Mouse (Mus musculus) kidney, postnatal 4 days (tissue): ENCODE results near the gene Smndc1.
"Not testable (repeated sequence)": the region's sequence is repeated elsewhere in the genome, so short reads cannot be mapped to it uniquely, and the experiment has no call there.

Experiments used
- DNase-seq, 2 experiments: peaks; one replicate each; pipeline ENCODE4 v3.0.0; 2021; ENCODE audit warnings: mixed read lengths in 2 of 2

Smndc1 gene

GRCm38 (mm10) chr19:53412149-53412848 is 21.9 kb upstream of the Smndc1 start:
- peak in 1 of 2 experiments; percentile 42 for DNase-seq

- peak in 1 of 2 experiments; percentile 51 for DNase-seq
These were observed 19.4 kb upstream of the Smndc1 start for GRCm38 (mm10) chr19:53409663-53410307.

- no peak for DNase-seq
These were observed 18.0 kb upstream of the Smndc1 start for GRCm38 (mm10) chr19:53408398-53408797.

GRCm38 (mm10) chr19:53407350-53407749 is 17.0 kb upstream of the Smndc1 start:
- DNase-seq = no peak

- DNase-seq = no peak
These were observed 15.4 kb upstream of the Smndc1 start for GRCm38 (mm10) chr19:53405810-53406209.

- no peak for DNase-seq
These were observed 14.5 kb upstream of the Smndc1 start for GRCm38 (mm10) chr19:53404837-53405356.

- no peak for DNase-seq
These were observed 13.9 kb upstream of the Smndc1 start for GRCm38 (mm10) chr19:53404219-53404836.

DNA sequence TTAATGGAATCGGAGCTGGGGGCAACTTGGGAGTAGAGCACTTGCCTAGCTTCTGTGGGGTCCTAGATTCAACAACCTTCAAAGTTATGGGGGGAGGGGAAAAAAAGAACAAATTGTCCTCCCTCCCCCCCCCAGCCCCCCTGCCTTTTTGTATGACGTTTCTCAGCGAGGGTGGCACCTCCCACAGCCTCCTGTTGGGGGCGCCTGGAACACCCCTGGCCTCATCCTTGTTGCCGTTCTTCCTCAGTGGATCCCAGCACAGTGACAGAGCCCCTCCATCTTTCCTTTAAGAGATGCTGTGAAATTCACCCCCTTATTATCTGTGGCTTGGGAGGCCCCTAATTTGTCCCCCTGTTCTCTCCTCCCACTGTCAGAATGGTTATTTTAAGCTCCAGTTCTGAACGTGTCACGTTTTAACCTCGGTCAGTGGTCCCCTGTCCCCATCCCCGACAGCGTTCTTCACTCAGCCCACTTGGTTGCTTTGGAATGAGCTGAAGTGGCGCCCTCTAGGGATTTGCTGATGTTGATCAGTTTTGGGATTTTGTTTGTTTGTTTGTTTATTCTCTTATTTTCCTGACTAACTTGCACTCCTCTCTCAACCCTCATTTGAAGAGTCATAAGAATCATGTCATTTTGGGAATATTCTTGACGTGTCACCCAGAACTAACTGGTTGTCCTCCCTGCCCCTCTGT is 12.5 kb upstream of the Smndc1 start:
- no peak for DNase-seq

DNA sequence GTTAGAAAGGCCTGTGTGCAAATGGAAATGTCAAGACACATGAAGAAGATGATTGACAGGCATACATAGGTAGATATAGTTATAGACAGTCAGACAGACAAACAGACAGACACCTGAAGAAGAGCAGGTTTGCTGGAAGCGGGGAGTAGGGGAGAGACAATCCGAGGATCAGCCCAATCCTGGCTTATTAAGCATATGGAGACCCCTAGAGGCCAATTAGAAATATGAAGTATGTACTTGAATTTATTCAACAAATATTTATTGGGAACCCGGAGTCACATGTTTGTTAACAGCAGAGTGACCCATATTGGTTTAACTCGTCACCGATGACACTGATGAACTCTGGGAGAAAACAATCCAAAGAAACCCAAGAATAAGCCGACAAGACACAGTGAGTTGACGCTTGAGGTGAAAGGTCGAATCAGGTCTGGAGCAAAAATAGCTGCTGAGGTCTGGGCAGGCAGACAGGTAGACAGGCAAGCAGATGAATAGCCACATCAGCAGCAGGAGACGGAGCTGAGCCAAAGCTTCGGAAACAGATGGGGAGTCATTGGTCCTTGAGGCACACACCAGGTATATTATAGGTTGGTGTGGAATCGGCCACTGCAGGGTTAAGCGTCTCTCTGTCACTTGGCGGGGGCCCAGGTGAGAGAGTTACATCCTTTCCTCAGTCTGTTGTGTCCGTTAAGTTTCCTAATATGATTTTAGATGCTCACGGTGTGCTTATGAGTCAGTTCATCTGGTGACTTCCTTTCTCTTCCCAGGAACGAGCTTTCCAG is 10.1 kb upstream of the Smndc1 start:
- no peak for DNase-seq

- no peak for DNase-seq
These were observed 8.8 kb upstream of the Smndc1 start for GRCm38 (mm10) chr19:53399213-53399612.

GRCm38 (mm10) chr19:53397451-53398233 is 7.3 kb upstream of the Smndc1 start:
- DNase-seq = no peak

DNA sequence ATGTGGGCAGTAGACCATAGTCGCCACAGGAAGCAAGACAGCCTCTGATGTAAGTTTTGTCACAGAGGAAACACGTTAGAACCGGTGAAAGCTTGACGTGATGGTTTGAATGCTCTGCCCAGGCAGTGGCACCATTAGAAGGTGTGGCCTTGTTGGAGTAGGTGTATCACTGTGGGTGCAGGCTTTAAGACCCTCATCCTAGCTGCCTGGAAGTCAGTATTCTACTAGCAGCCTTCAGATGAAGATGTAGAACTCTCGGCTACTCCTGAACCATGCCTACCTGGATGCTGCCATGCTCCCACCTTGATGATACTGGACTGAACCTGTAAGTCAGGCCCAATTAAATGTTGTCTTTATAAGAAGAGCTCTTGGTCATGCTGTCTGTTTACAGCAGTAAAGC is 5.4 kb upstream of the Smndc1 start:
- not testable (repeated sequence) for DNase-seq

GRCm38 (mm10) chr19:53394956-53395355 is 4.6 kb upstream of the Smndc1 start:
- DNase-seq = not testable (repeated sequence)

DNA sequence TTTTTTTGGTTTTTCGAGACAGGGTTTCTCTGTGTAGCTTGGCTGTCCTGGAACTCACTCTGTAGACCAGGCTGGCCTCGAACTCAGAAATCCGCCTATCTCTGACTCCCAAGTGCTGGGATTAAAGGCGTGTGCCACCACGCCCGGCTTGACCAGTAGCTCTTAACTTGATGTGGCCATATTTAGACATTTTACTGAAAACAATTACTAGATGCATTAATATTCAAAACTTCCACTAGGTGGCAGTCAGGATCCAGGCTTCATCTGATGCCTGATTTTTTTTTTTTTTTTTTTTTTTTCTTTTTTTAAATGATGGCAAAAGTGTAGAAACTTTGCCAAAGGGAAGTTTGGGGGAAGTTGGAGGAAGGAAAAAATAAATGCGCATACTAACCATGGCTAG is 4.2 kb upstream of the Smndc1 start:
- peak; percentile 38 to 60 for DNase-seq

- DNase-seq = no peak
These were observed 3.3 kb upstream of the Smndc1 start for GRCm38 (mm10) chr19:53393646-53394045.

DNA sequence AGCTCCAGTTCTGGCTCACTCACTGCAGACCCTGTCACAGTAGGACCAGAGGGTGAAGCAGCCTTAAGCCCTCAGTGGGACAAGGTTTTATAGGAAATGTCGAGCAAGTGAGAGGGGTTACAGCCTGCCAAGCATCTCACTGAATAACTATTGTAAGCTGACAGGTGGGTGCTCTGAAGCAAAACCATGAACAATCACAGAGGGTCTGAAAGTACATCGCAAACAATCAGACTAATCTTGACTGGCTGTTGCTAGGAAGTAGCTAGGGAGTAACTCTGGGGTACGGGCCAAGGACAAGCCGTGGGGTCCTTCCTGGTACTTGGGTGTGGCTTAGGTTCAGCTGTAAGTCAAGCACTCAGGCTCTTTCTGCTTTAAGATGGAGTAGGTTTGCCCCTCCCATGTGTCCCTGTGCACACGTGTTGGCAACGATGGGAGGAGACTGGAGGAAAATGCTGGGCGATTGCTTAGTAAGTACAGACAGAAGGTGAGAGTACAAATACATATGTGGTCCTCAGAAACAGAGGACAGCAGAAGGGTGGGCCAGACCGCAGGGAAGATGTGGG is 2.5 kb upstream of the Smndc1 start:
- DNase-seq = no peak

DNA sequence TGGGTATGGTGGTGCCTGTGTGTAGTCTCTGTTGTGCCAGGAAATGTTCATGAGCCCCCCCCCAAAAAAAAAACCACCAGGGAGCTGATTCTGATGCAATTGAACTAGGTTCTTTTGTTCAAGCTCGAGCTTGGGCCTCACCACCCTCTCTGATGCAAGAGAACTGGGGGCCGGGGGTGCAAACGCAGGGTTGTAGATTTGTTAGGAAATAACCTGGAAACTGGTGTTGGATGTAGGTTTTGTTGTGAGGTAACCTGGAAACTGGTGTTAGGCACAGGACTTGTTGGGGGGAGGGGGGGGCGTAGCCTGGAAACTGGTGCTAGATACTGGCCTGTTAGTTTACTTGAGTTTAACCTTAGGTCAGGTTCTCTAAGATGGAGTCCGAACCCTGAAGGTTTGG is 1.4 kb upstream of the Smndc1 start:
- no peak for DNase-seq

DNA sequence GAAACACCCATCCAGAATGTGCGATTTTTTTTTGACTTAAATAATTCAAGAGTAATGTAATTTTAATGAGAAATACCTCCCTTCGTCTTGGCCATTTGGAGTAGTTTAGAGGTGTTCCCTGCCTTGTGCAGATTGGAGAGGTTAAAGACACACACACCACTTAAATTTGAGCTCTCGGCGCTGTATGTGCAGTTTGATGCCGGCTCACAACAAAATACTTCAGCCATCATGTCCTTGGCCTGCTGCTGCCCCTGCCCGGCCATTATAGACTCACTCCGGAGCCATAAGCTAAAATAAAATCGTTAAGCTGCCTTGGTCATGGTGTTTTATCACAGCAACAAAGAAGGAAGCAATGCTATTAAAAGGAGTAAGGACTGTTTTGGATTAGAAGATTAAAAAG is 1.0 kb upstream of the Smndc1 start:
- no peak for DNase-seq

DNA sequence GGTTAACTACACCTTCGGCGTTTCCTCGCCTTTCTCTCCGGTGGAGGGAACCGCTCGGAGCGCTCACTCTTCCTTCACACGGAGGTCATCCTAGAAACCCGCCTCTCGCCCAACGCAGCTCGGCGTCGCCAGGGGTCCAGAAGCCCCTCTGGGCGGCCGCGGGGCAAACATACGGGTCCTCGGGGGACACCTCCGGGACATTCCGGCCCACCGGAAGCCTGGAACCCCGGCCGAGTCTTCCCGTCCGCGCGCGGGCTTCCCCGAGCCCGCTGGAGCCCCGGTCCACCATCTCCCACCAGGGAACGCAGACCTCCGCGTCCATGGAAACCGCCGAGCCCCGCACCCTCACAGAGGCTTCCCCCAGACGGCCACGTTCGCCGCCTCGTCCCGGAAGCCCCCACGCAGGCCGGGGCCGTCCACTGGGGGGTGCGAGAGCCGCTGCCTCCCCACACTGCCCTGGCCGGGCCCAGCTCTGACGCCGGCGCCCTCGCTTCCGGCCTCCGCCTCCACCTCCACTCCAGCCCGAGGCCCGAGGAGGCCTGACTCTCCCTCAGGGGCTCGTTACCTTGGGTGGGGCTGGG is 437 bp downstream of the Smndc1 start:
- DNase-seq = peak in 1 of 2 experiments; percentile 78

- DNase-seq = no peak
These were observed 961 bp downstream of the Smndc1 start for GRCm38 (mm10) chr19:53389417-53389816.

GRCm38 (mm10) chr19:53383336-53383735 is 7.0 kb downstream of the Smndc1 start:
- DNase-seq = no peak
